Mouse (Mus musculus): ENCODE data around the gene Bcl7c.
"Not testable (repeated sequence)": the region's sequence is repeated elsewhere in the genome, so short reads cannot be mapped to it uniquely, and the experiment has no call there.

The Bcl7c gene

GRCm38 (mm10) chr7:127681888-127682553 is 26.7 kb downstream of the Bcl7c start:
- DNase-seq = peak; percentile 85

DNA sequence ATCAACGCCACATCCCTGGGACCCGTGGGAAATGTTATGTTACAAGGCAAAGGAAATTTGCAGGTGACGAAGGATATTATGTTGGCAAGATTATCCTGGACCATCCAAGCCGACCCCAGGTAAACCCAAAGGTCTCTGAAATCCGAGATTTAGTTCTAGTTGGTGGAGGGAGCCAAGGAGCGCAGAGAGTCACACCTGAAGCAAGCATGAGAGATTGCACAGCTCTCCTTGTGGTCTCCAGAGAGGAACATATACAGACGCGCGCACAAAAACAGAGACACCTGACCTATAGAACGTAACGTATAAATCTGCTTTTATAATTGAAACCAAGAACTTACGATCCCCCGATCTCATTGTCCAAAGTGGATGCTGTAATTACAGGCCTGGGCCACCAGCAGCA is 28.2 kb downstream of the Bcl7c start:
- DNase-seq = peak; percentile 76

GRCm38 (mm10) chr7:127678811-127679210 is 29.9 kb downstream of the Bcl7c start:
- peak; percentile 69 for DNase-seq

DNA sequence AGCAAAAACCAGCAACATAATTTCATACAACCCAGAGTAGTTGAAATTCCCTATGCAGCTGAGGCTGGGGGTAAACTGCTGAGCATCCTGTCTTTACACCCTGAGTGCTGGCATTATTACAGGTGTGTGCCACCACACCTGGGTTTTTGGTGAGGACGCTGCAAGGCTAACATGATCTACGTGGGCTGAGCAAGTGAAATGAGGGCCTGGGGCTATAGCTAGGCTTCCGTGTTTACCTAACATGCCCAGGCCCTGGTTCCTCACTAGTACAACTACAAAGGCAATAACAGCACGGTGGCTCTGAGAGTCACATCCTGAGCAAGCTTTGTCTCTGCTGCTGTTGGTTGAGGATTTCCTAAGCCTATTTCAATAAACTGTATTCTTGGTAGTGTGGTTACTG is 31.1 kb downstream of the Bcl7c start:
- DNase-seq = peak; percentile 61

GRCm38 (mm10) chr7:127677077-127677476 is 31.7 kb downstream of the Bcl7c start:
- DNase-seq = peak; percentile 82

DNA sequence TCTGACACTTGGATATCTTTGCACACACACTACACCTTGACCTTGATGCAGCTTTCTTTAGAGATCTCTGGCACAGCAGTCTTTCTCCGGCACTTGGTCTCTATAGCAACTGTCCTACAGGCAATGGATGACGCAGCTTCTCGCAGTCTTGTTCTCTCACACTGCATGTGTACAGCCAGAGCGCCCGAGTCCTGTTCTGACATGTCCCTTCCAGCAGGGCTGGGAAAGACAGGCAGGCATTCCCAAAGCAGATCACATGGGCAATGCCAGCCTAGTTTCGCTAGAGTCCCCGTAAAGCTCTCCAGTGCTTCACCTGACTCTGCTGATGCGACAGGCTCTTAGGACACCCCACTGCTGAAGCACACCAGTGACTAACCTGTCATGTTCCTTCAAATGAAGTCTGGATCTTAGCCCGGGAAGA is 33.3 kb downstream of the Bcl7c start:
- peak; percentile 88 for DNase-seq

- DNase-seq = peak; percentile 96
Measured at GRCm38 (mm10) chr7:127674977-127675376, 33.8 kb downstream of the Bcl7c start.

DNA sequence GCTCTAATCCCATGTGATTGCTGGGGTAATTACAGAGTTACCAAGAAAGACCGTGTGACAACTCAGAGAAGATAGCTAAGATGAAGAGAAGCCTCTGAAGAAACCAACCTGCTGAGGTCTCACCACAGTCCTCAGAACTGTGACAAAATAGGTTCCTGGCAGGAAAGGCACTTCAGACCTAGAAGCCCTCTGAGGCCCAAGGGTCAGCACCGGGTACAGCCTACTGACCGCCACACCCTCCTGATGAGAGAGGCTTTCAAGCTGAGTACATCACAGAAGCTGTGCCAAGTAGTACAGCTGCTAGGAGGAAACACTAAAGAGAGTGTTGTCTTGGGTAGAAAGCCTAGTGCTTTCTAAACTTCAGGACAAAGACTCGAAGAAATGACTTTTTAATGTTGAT is 36.0 kb downstream of the Bcl7c start:
- DNase-seq = peak; percentile 49

DNA sequence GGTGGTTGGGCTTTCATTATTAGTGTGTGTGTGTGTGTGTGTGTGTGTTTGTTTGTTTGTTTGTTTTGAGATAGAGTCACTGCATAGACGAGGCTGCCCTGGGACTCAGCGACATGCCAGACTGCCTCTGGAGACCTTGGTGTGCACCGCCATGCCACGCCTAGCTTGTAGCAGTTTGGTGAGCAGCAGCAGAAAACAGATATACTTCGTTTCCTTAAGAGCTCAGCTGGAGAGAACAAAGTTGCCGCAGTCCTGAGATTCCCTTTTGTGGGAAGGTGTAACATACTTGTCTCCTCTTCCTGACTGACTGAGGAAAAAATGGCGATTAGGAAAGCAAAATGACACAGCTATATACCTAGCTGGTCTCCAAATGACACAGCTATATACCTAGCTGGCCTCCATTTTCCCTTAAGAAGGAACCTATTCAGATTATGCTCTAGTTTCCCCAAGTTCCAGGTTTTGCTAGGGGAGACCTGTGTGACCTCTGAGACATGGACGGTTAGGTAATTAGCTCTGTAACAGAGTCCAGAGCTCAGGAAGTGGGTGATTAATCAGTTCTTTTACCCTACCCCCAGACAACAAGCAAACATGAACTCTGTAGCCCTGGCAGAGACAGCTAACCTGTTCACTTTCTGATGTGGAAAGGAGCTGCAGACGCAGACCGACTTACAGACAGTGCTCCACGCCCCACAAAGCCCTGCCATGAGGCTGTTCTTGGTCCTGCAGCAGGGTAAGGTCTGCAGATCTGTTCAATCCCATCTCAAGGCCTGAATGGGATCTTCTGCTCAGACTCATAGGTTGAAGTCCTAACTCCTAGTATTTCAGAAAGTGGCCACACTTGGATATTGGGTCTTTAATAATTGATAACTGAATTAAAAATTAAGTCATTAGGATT is 36.6 kb downstream of the Bcl7c start:
- no peak for DNase-seq

GRCm38 (mm10) chr7:127667171-127667570 is 41.6 kb downstream of the Bcl7c start:
- DNase-seq = no peak

DNA sequence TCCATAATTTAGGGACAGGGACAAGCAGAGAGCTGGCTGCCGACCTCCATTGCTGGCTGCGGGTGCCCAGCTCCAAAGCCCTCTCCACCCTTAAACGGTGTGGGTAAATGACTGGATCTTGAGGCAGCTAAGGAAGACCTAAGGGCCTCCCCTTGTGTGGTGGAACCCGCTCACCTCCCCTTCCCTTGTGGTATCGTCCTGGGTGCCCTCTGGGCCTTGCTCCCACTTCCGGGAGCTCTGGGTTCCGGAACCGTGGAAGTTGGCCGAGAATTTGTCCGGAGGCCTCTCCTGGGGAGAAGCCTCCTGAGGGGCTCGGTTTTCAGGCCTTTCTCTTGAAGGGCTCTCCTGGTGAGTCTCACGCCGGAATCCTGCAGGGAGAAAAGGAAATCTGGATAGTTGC is 42.1 kb downstream of the Bcl7c start:
- DNase-seq = no peak

DNA sequence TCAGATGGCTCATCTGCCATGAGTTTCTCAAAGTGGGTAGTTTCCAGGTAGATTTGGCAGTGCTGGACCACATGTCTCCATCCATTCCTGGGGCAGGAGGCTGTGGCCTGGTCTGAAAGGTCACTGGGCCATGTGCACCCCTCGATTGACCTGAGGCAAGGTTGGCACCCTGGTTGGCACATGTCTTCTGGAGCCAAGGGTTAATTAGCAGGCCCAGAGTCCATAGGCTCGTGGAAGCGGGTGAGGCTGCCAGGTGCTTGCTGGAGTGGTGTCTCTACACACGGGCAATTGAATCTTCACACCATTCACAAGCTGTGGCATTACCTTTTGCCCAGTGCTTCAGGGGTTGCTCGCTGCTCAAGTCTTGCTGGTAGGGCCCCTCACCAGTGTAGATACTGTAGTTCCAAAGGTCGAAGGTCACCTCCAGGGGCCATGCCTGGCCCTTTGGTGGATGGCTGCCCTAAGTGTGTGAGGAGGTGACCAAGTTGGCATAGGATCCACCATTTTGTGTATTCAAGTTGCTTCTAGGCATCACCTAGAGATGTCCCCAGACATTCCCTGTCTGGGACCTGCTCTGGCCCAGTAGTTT is 42.6 kb downstream of the Bcl7c start:
- no peak for DNase-seq

DNA sequence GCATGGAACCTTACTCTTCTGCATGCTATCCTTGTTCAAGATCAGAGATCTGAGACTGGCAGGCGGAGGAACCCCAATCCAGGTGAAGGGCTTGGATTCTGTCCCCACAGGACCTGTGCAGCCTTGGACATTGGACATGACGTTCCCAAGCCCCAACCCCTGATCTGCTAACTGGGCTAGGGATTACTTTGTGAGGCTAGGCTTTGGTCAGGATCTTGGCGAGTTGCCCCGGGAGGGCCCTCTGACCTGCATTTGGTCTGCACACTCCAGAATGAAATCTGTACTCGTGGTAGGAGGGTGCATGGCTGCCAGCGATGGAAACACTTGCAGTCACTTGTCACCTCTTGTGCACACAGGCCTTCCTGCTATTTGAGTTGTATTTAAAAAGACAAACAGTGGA is 45.8 kb downstream of the Bcl7c start:
- DNase-seq = no peak

- DNase-seq = no peak
Measured at GRCm38 (mm10) chr7:127661833-127662232, 46.9 kb downstream of the Bcl7c start.

GRCm38 (mm10) chr7:127660882-127661281 is 47.9 kb downstream of the Bcl7c start:
- DNase-seq = no peak

DNA sequence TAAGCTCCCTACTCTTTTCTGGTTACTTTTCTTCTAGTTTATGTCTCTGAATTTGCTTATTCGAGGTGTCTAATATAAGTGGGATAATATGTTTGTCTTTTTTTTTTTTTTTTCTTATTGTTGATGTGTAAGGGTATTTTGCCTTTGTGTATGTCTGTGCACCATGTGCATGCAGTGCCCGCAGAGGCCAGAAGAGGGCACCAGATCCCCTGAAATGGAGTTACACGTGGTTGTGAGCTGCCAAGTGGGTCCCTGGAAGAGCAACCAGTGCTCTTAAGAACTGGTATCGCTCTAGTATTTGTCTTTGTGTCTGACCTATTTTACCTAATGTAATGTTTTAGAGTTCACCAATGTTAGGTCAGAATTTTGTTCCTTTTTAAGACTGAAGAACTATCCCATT is 51.8 kb downstream of the Bcl7c start:
- no peak for DNase-seq

DNA sequence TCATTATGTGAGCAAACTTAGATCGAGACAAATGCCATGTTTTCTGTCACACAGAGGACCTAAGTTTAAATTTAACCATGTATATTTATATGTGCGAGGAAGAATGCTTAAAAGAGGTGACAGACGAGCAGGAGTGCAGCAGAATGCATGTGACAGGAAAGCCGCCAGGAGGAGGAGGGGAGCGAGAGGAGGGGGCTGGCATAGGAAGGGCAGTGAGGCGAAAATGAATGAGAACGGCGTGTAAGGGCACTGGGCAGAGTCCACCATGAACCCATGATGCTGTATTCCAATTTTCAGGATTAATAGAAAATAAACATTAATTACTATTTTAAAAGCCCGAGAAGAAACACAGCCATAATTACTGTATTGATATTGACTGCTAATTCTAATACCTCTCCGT is 54.4 kb downstream of the Bcl7c start:
- DNase-seq = no peak

DNA sequence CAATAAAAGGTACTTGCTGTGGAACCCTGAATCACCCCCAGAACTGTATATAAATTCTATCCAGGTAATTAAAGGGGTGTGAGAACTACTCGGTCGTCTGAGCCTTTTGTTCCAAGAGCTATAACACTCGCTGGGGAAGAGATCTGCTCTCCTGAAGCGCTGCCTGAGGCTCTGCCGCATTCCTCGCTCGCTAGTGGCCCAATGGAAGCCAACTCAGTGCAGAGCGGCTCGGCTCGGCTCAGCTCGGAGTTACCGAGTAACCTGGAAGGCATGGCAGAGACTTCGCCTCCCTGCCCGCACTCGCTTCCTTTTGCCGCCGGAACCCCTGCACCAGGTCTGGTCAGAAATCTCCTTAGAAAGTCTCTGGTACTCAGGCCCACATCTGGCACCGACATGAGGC is 56.7 kb downstream of the Bcl7c start:
- no peak for DNase-seq

- no peak for DNase-seq
Measured at GRCm38 (mm10) chr7:127651624-127652023, 57.1 kb downstream of the Bcl7c start.

- DNase-seq = no peak
Measured at GRCm38 (mm10) chr7:127649206-127649605, 59.5 kb downstream of the Bcl7c start.

GRCm38 (mm10) chr7:127648516-127649201 is 60.1 kb downstream of the Bcl7c start:
- no peak for DNase-seq

GRCm38 (mm10) chr7:127647576-127647975 is 61.2 kb downstream of the Bcl7c start:
- DNase-seq = not testable (repeated sequence)

GRCm38 (mm10) chr7:127646363-127646762 is 62.4 kb downstream of the Bcl7c start:
- no peak for DNase-seq

Measured in heart, adult 11 months (tissue).